Mouse (Mus musculus) ES-E14 (cell line): ENCODE data around the gene Anxa6. TPM values are rescaled to one million over a fixed set of nuclear protein-coding genes. Genes with fewer than 3 reads are reported as not detected.

Experiments
- DNase-seq: peaks from one replicate; pipeline ENCODE4 v3.0.0-alpha.2; 2013; ENCODE audit warnings: low read depth, low spot score
- H3K27ac ChIP-seq: 2 replicates; pipeline ENCODE4 v1.5.1; 2012; ENCODE audit warnings: low read depth, mild to moderate bottlenecking, low read length, moderate library complexity, mixed read lengths; ENCODE audit not compliant: poor library complexity, insufficient read depth, severe bottlenecking
- H3K36me3 ChIP-seq: 2 replicates; pipeline ENCODE4 v1.6.1; 2012; ENCODE audit warnings: mild to moderate bottlenecking, low read length, moderate library complexity, mixed read lengths; ENCODE audit not compliant: control insufficient read depth, poor library complexity, insufficient read depth, severe bottlenecking
- H3K4me1 ChIP-seq, 2 experiments: fragments of 150-350 bp in 1 of 2; sonication (generic) in 1 of 2; 2 replicates each; pipeline ENCODE4 v1.6.1; 2012; ENCODE audit warnings: low read length in 2 of 2, mild to moderate bottlenecking in 1 of 2, mixed read lengths in 1 of 2; ENCODE audit not compliant: control insufficient read depth in 2 of 2, insufficient read depth in 2 of 2, poor library complexity in 1 of 2
- H3K4me3 ChIP-seq, 2 experiments: fragments of 150-350 bp in 1 of 2; sonication (generic) in 1 of 2; 2 replicates each; pipeline ENCODE4 v1.5.1; 2012; ENCODE audit warnings: low read length in 2 of 2, low read depth in 1 of 2, mild to moderate bottlenecking in 1 of 2, mixed read lengths in 1 of 2; ENCODE audit not compliant: insufficient read depth in 1 of 2, poor library complexity in 1 of 2, severe bottlenecking in 1 of 2
- H3K9ac ChIP-seq: 2 replicates; pipeline ENCODE4 v1.6.1; 2012; ENCODE audit warnings: low read depth, mild to moderate bottlenecking, low read length, mixed read lengths; ENCODE audit not compliant: poor library complexity, insufficient read depth, severe bottlenecking
- H3K9me3 ChIP-seq: fragments of 150-350 bp; sonication (generic); 2 replicates; pipeline ENCODE4 v1.6.1; 2012; ENCODE audit warnings: low read depth, mild to moderate bottlenecking, low read length; ENCODE audit not compliant: control insufficient read depth, insufficient read depth
- CHD2 ChIP-seq: IDR thresholded peaks from 2 replicates; pipeline ENCODE4 v1.6.1; 2014; ENCODE audit warnings: mild to moderate bottlenecking, low read depth, low read length, inconsistent platforms
- HCFC1 ChIP-seq: IDR thresholded peaks from 2 replicates; pipeline ENCODE4 v1.6.1; 2012; ENCODE audit warnings: low read length, inconsistent platforms, borderline replicate concordance; ENCODE audit not compliant: insufficient read depth
- MAFK ChIP-seq: IDR thresholded peaks from 2 replicates; pipeline ENCODE4 v1.6.1; 2014; ENCODE audit warnings: mild to moderate bottlenecking, low read depth, low read length, inconsistent platforms; ENCODE audit not compliant: insufficient read depth
- ZC3H11A ChIP-seq: IDR thresholded peaks from 2 replicates; pipeline ENCODE4 v1.6.1; 2012; ENCODE audit warnings: low read depth, mild to moderate bottlenecking, inconsistent platforms, low read length, borderline replicate concordance
- ZNF384 ChIP-seq: IDR thresholded peaks from 2 replicates; pipeline ENCODE4 v1.6.1; 2012; ENCODE audit warnings: low read depth, low read length, inconsistent platforms
- in situ Hi-C, 2 experiments: fragments of 600-800 bp; cut with MboI; formaldehyde crosslinking; loops; one replicate each; pipeline ENCODE4 v1.15.1; 2025; ENCODE audit warnings: low sequenced_read_pairs in 2 of 2, inconsistent platforms in 1 of 2; ENCODE audit not compliant: unreplicated experiment in 2 of 2
- total RNA-seq: library from RNA; depleted of rRNA; stranded (reverse); fragments of 300-350 nt; gene quantifications from 2 replicates; pipeline ENCODE4 v1.2.3, GENCODE M21; 2012

Gene Anxa6
- total RNA-seq, 1 experiment = 125 TPM

- no peak overlapping the region; the same call in 1 of the 2 replicates for H3K27ac ChIP-seq
- in situ Hi-C loops = no loop called here
- DNase-seq = no peak
These were observed 61.1 kb downstream of the Anxa6 start for GRCm38 (mm10) chr11:54972049-54972723.

GRCm38 (mm10) chr11:54971365-54972048 is 61.7 kb downstream of the Anxa6 start:
- no peaks in the 10 kb centered on the region for H3K9me3 ChIP-seq
- H3K4me1 ChIP-seq = peaks cover 14 to 25% of the 10 kb centered on the region in 2 experiments
- no peak for DNase-seq
- no peak overlapping the region for H3K27ac ChIP-seq
- H3K9ac ChIP-seq = no peak overlapping the region
- no peak overlapping the region for H3K4me3 ChIP-seq
- in situ Hi-C loops = no loop called here
- TF ChIP-seq CHD2 = no peak
- TF ChIP-seq ZC3H11A = no peak
- TF ChIP-seq ZNF384 = no peak
- no peak for TF ChIP-seq HCFC1
- no peak for TF ChIP-seq MAFK
- H3K36me3 ChIP-seq = no peaks in the 10 kb centered on the region

More at GRCm38 (mm10) chr11:54972049-54972723, 61.1 kb downstream of the Anxa6 start:
- no peaks in the 10 kb centered on the region for H3K9me3 ChIP-seq
- no peaks in the 10 kb centered on the region for H3K36me3 ChIP-seq
- TF ChIP-seq ZC3H11A = no peak
- TF ChIP-seq HCFC1 = no peak
- H3K9ac ChIP-seq = no peak overlapping the region
- no peak overlapping the region for H3K4me3 ChIP-seq
- peaks cover 14 to 25% of the 10 kb centered on the region in 2 experiments for H3K4me1 ChIP-seq

GRCm38 (mm10) chr11:54965234-54965633 is 68.0 kb downstream of the Anxa6 start:
- Histone ChIP-seq H3K4me3 (no peak overlapping the region), H3K4me1 (peaks cover 9 to 20% of the 10 kb centered on the region in 2 experiments), H3K9me3 (no peaks in the 10 kb centered on the region), H3K9ac (no peak overlapping the region), H3K27ac (no peak overlapping the region), H3K36me3 (no peaks in the 10 kb centered on the region)
- DNase-seq = no peak
- in situ Hi-C loops = no loop called here
- TF ChIP-seq ZNF384 = no peak
- TF ChIP-seq HCFC1 = no peak
- TF ChIP-seq ZC3H11A = no peak
- no peak for TF ChIP-seq MAFK
- no peak for TF ChIP-seq CHD2

DNA sequence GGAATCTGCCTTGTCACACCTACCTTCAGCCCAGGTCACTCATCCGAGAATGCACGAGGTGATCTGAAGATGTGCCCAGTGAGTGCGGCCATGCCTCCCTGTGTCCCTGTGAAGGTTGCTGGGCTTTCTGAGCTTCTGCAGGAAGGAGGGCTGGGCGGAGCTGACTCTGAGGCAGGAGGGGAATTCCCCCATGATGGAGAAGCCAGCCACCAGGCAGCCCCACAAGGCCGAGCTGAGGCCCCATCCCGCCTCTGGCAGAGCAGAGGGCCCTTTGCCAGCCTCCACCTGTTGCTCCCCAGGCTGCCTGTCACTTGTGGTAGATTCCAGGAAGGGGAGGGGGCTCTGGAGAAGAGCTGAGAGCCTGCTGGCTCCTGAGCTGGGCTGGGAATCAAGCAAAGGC is 70.4 kb downstream of the Anxa6 start, which contains the start of gene Tnip1:
Tnip1 (minus strand) TSS at position 108 of the 400 bp plus-strand sequence.
- Histone ChIP-seq H3K4me1 (peaks cover 15 to 28% of the 10 kb centered on the region in 2 experiments), H3K9me3 (no peaks in the 10 kb centered on the region), H3K4me3 (peak within 1 kb of the TSS; percentile 27 to 35; a peak in 3 of 4 replicates), H3K36me3 (no peaks in the 10 kb centered on the region), H3K27ac (no peak within 1 kb of the TSS), H3K9ac (peak within 1 kb of the TSS; percentile 6)
- in situ Hi-C loops = no loop called here
- TF ChIP-seq MAFK (no peak), ZC3H11A (no peak), ZNF384 (no peak), CHD2 (no peak), HCFC1 (no peak)
- no peak for DNase-seq
